In genomic region chr7:80032216-80033052, GRCm38 (mm10) we compare ENCODE assay signal across 8 mouse cellular contexts. TPM values are rescaled to one million over a fixed set of nuclear protein-coding genes. Genes with fewer than 3 reads are reported as not detected.
A peak's percentile ranks its signal among the peaks of the same experiment; 100 is the strongest.
DNase-seq lines count a peak whose midpoint lies in the region; ATAC-seq and TF ChIP-seq lines count a peak whose summit lies in the region.

No protein-coding gene starts in this region.

- ATAC-seq in heart, embryonic 15.5 days (replicated peaks; ENCODE audit: insufficient number of reproducible peaks, insufficient read depth, low FRiP score, low read depth) = no peak
- no peak for ATAC-seq in G1E (ENCODE audit: extremely low read depth, insufficient number of reproducible peaks, low FRiP score, poor library complexity, severe bottlenecking)
- ATAC-seq in erythroblast, adult 5-6 weeks (replicated peaks; ENCODE audit: low FRiP score, poor library complexity, severe bottlenecking) = 0 out of 2 replicates have a peak, but pooled peaks have one; percentile 20
- peak; percentile 15; the same call in 1 of the 2 replicates for ATAC-seq in midbrain, embryonic 13.5 days

- no peaks in the 10 kb centered on the region for H3K27me3 ChIP-seq in heart, embryonic 15.5 days
- no peaks in the 10 kb centered on the region for H3K27me3 ChIP-seq in G1E (ENCODE audit: insufficient read depth, low read length)
- H3K27me3 ChIP-seq in midbrain, embryonic 13.5 days = no peaks in the 10 kb centered on the region

- WGBS in heart, embryonic 15.5 days = 59% methylated on average over 10 of the region's 10 CpGs
- WGBS in midbrain, embryonic 13.5 days = 42% methylated on average over 9 of the region's 10 CpGs

- intact Hi-C loops in heart, postnatal 25 days (cut with DNase I) = no loop called here
- intact Hi-C loops in left cerebral cortex, postnatal 25 days (cut with DNase I) = no loop called here

- DNase-seq in heart, postnatal 25 days (ENCODE audit: low spot score) = no peak
- no peak for DNase-seq in G1E (ENCODE audit: low spot score)
- DNase-seq in urinary bladder, postnatal 36 days (ENCODE audit: low spot score in 2 of 2) = no peak
- DNase-seq in cerebellum, adult 9-11 months = no peak
- no peak for DNase-seq in left cerebral cortex, postnatal 25 days (ENCODE audit: low spot score in 2 of 2)

- H3K4me2 ChIP-seq in heart, embryonic 15.5 days = peak overlapping the region; percentile 14; the same call in 1 of the 2 replicates
- H3K4me2 ChIP-seq in midbrain, embryonic 13.5 days (replicated peaks) = no peak overlapping the region

- TF ChIP-seq CTCF in G1E (IDR thresholded peaks at IDR 0.05; ENCODE audit: low read depth, low read length) = no peak

- no peak overlapping the region for H3K9ac ChIP-seq in heart, embryonic 15.5 days
- 0 out of 2 replicates have a peak overlapping the region, but pooled peaks have one; percentile 4 for H3K9ac ChIP-seq in midbrain, embryonic 13.5 days (replicated peaks)

- H3K4me1 ChIP-seq in heart, embryonic 15.5 days (replicated peaks) = peaks cover 65% of the 10 kb centered on the region
- peaks cover 85% of the 10 kb centered on the region for H3K4me1 ChIP-seq in G1E (ENCODE audit: insufficient read depth, low read depth, low read length)
- peaks cover 78% of the 10 kb centered on the region for H3K4me1 ChIP-seq in midbrain, embryonic 13.5 days (replicated peaks)

- H3K36me3 ChIP-seq in heart, embryonic 15.5 days = no peaks in the 10 kb centered on the region
- H3K36me3 ChIP-seq in G1E (replicated peaks) = peaks cover 44% of the 10 kb centered on the region
- no peaks in the 10 kb centered on the region for H3K36me3 ChIP-seq in midbrain, embryonic 13.5 days

- no peak overlapping the region for H3K4me3 ChIP-seq in heart, embryonic 15.5 days
- H3K4me3 ChIP-seq in G1E (ENCODE audit: low read depth, low read length) = peak overlapping the region; percentile 54; the same call in 1 of the 2 replicates
- no peak overlapping the region for H3K4me3 ChIP-seq in midbrain, embryonic 13.5 days (replicated peaks)

- no peak overlapping the region for H3K27ac ChIP-seq in heart, embryonic 15.5 days
- no peak overlapping the region for H3K27ac ChIP-seq in midbrain, embryonic 13.5 days

- no peaks in the 10 kb centered on the region for H3K9me3 ChIP-seq in heart, embryonic 15.5 days (replicated peaks)
- no peaks in the 10 kb centered on the region for H3K9me3 ChIP-seq in G1E (replicated peaks)
- no peaks in the 10 kb centered on the region for H3K9me3 ChIP-seq in midbrain, embryonic 13.5 days

RNA-seq across cellular contexts. Expression of gene Zfp710, which starts 7.8 kb away (rescaled TPM):
- 9.4 and 13.6 TPM in 2 replicates for polyA plus RNA-seq in heart, embryonic 15.5 days (2015; fragmentation: Nextera tagmentation; extraction: Ambion mirVana)
- total RNA-seq in heart, postnatal 25 days (2021) = 10 to 100 TPM; 27.7 to 29.9 TPM
- total RNA-seq in G1E (2014; fragmentation: Nextera tagmentation) (25.1 and 38.6 TPM in 2 replicates), G1E (2017) (10.7 and 13.1 TPM in 2 replicates)
- polyA plus RNA-seq in G1E (2012) = 53.7 and 54.3 TPM in 2 replicates
- 6.9 and 8.8 TPM in 2 replicates for total RNA-seq in erythroblast, adult 5-6 weeks (2015; ENCODE audit: low replicate concordance)
- 5.1 and 6.0 TPM in 2 replicates for total RNA-seq in erythroblast, adult 5-6 weeks (2017; ENCODE audit: low replicate concordance)
- 21.3 and 25.1 TPM in 2 replicates for polyA plus RNA-seq in midbrain, embryonic 13.5 days (2015; fragmentation: Nextera tagmentation; extraction: Ambion mirVana)
- total RNA-seq in left cerebral cortex, postnatal 25 days (2021) = 10 to 100 TPM; 19.6 to 21.2 TPM

Comparison
In these comparisons a context has a peak if more than half of its experiments do, and no peak if none do; other contexts are left out.
1. ATAC-seq: peak in erythroblast, adult 5-6 weeks (single experiment) and midbrain, embryonic 13.5 days (single experiment); none in heart, embryonic 15.5 days (single experiment) and G1E (single experiment).